Mouse (Mus musculus) embryo, embryonic 10 days (tissue): ENCODE data around the gene Mef2a.
"Not testable (repeated sequence)": the region's sequence is repeated elsewhere in the genome, so short reads cannot be mapped to it uniquely, and the experiment has no call there.

ENCODE experiments used
- DNase-seq: peaks from one replicate; pipeline ENCODE4 v3.0.0-alpha.2; 2015; ENCODE audit warnings: low spot score

Mef2a gene

GRCm38 (mm10) chr7:67371351-67371890, 1.2 kb downstream of the Mef2a start:
- DNase-seq, result no peak

GRCm38 (mm10) chr7:67369645-67370044, 3.0 kb downstream of the Mef2a start:
- DNase-seq, result no peak

- DNase-seq, result no peak
Measured at GRCm38 (mm10) chr7:67368394-67368793, 4.3 kb downstream of the Mef2a start.

GRCm38 (mm10) chr7:67360588-67360987, 12.1 kb downstream of the Mef2a start:
- no peak for DNase-seq

- no peak for DNase-seq
Measured at GRCm38 (mm10) chr7:67359863-67360262, 12.8 kb downstream of the Mef2a start.

GRCm38 (mm10) chr7:67355870-67356269, 16.8 kb downstream of the Mef2a start:
- DNase-seq, result no peak

- DNase-seq, result no peak
Measured at GRCm38 (mm10) chr7:67353667-67354066, 19.0 kb downstream of the Mef2a start.

GRCm38 (mm10) chr7:67352989-67353388, 19.7 kb downstream of the Mef2a start:
- no peak for DNase-seq

GRCm38 (mm10) chr7:67344443-67344842, 28.2 kb downstream of the Mef2a start:
- no peak for DNase-seq

- no peak for DNase-seq
Measured at GRCm38 (mm10) chr7:67342067-67342625, 30.5 kb downstream of the Mef2a start.

- no peak for DNase-seq
Measured at GRCm38 (mm10) chr7:67320359-67320758, 52.3 kb downstream of the Mef2a start.

GRCm38 (mm10) chr7:67318697-67319096, 54.0 kb downstream of the Mef2a start:
- no peak for DNase-seq

GRCm38 (mm10) chr7:67313200-67313599, 59.5 kb downstream of the Mef2a start:
- DNase-seq, result no peak

- DNase-seq, result no peak
Measured at GRCm38 (mm10) chr7:67310151-67310550, 62.5 kb downstream of the Mef2a start.

- no peak for DNase-seq
Measured at GRCm38 (mm10) chr7:67308102-67308501, 64.6 kb downstream of the Mef2a start.

GRCm38 (mm10) chr7:67307078-67307477, 65.6 kb downstream of the Mef2a start:
- no peak for DNase-seq

- no peak for DNase-seq
Measured at GRCm38 (mm10) chr7:67304937-67305336, 67.7 kb downstream of the Mef2a start.

GRCm38 (mm10) chr7:67296419-67296818, 76.2 kb downstream of the Mef2a start:
- DNase-seq, result no peak

- DNase-seq, result no peak
Measured at GRCm38 (mm10) chr7:67291356-67291755, 81.3 kb downstream of the Mef2a start.

GRCm38 (mm10) chr7:67287456-67287855, 85.2 kb downstream of the Mef2a start:
- no peak for DNase-seq

GRCm38 (mm10) chr7:67283581-67283980, 89.1 kb downstream of the Mef2a start:
- DNase-seq, result no peak

GRCm38 (mm10) chr7:67270447-67270846, 102.2 kb downstream of the Mef2a start:
- DNase-seq, result not testable (repeated sequence)

GRCm38 (mm10) chr7:67259828-67260563, 112.7 kb downstream of the Mef2a start:
- DNase-seq, result peak; percentile 21

- no peak for DNase-seq
Measured at GRCm38 (mm10) chr7:67246067-67246466, 126.6 kb downstream of the Mef2a start.
